Mouse (Mus musculus) embryonic facial prominence, embryonic 11.5 days (tissue): ENCODE measurements around the gene Ncoa7. TPM values are rescaled to one million over a fixed set of nuclear protein-coding genes. Genes with fewer than 3 reads are reported as not detected.
"Not testable (repeated sequence)": the region's sequence is repeated elsewhere in the genome, so short reads cannot be mapped to it uniquely, and the experiment has no call there.

Experiments used
- ATAC-seq: fragments of 200-750 bp; cut with Nextera tagmentation; replicated peaks from 2 replicates; pipeline ENCODE4 v1.8.0; 2017; ENCODE audit warnings: low read depth; ENCODE audit not compliant: insufficient number of reproducible peaks, low FRiP score, low TSS enrichment
- DNase-seq: peaks from one replicate; pipeline ENCODE4 v3.0.0-alpha.2; 2015; ENCODE audit warnings: low spot score
- H3K27ac ChIP-seq: fragments of 300-500 bp; sonication (generic); replicated peaks from 2 replicates; pipeline ENCODE4 v1.5.1; 2014; ENCODE audit warnings: mild to moderate bottlenecking, low read depth, low read length, control low read depth
- H3K27me3 ChIP-seq: fragments of 300-500 bp; sonication (generic); 2 replicates; pipeline ENCODE4 v1.6.1; 2014; ENCODE audit warnings: mild to moderate bottlenecking, low read length, moderate library complexity, mixed read lengths; ENCODE audit not compliant: control insufficient read depth, insufficient read depth
- H3K36me3 ChIP-seq: fragments of 300-500 bp; sonication (generic); replicated peaks from 2 replicates; pipeline ENCODE4 v1.6.1; 2014; ENCODE audit warnings: low read depth, mild to moderate bottlenecking, low read length, moderate library complexity, mixed read lengths; ENCODE audit not compliant: control insufficient read depth, insufficient read depth
- H3K4me1 ChIP-seq: fragments of 300-500 bp; sonication (generic); 2 replicates; pipeline ENCODE4 v1.6.1; 2014; ENCODE audit warnings: low read length, mixed read lengths; ENCODE audit not compliant: control insufficient read depth, insufficient read depth
- H3K4me2 ChIP-seq: fragments of 300-500 bp; sonication (generic); 2 replicates; pipeline ENCODE4 v1.6.1; 2014; ENCODE audit warnings: low read depth, mild to moderate bottlenecking, control low read depth, low read length, moderate library complexity
- H3K4me3 ChIP-seq: fragments of 300-500 bp; sonication (generic); 2 replicates; pipeline ENCODE4 v1.5.1; 2014; ENCODE audit warnings: low read depth, low read length, control low read depth
- H3K9ac ChIP-seq: fragments of 300-500 bp; sonication (generic); replicated peaks from 2 replicates; pipeline ENCODE4 v1.6.1; 2014; ENCODE audit warnings: mild to moderate bottlenecking, control low read depth, low read length
- H3K9me3 ChIP-seq: fragments of 300-500 bp; sonication (generic); replicated peaks from 2 replicates; pipeline ENCODE4 v1.6.1; 2016; ENCODE audit warnings: mild to moderate bottlenecking, low read length, inconsistent platforms, mixed read lengths; ENCODE audit not compliant: control insufficient read depth
- WGBS: fragments of 180-500 bp; shearing (Covaris S2); extraction: QIAGEN DNeasy Blood & Tissue Kit; methylation state at CpG from one replicate; pipeline ENCODE4 v1.1.7; 2014; 5-methylcytosine and 5-hydroxymethylcytosine counted together
- polyA plus RNA-seq: library from polyadenylated mRNA; unstranded; fragments of >200 nt; fragmentation: Nextera tagmentation; extraction: Ambion mirVana; gene quantifications from 2 replicates; pipeline ENCODE4 v1.2.1, GENCODE M21; 2014

Gene Ncoa7
- polyA plus RNA-seq, 1 experiment from 2014 or later = 9.7 TPM

GRCm38 (mm10) chr10:30780921-30781320, 22.2 kb downstream of the Ncoa7 start:
- not testable (repeated sequence) for H3K4me3 ChIP-seq, H3K4me1 ChIP-seq, H3K36me3 ChIP-seq, H3K27ac ChIP-seq, H3K9ac ChIP-seq, DNase-seq, H3K27me3 ChIP-seq, H3K9me3 ChIP-seq, ATAC-seq, H3K4me2 ChIP-seq
- WGBS = 92% methylated on average over 9 of the region's 9 CpGs

GRCm38 (mm10) chr10:30778240-30778639, 24.9 kb downstream of the Ncoa7 start:
- DNase-seq (no peak), ATAC-seq (no peak)
- Histone ChIP-seq H3K9ac (no peak overlapping the region), H3K27ac (no peak overlapping the region), H3K27me3 (no peaks in the 10 kb centered on the region), H3K4me2 (no peak overlapping the region), H3K4me3 (no peak overlapping the region), H3K36me3 (no peaks in the 10 kb centered on the region), H3K9me3 (no peaks in the 10 kb centered on the region), H3K4me1 (no peaks in the 10 kb centered on the region)
- WGBS = 62% methylated on average over 3 of the region's 3 CpGs

GRCm38 (mm10) chr10:30775987-30776386, 27.1 kb downstream of the Ncoa7 start:
- ATAC-seq = no peak
- 78% methylated on average over 2 of the region's 2 CpGs for WGBS

GRCm38 (mm10) chr10:30775568-30775967, 27.6 kb downstream of the Ncoa7 start:
- DNase-seq (no peak), ATAC-seq (0 out of 2 replicates have a peak, but pooled peaks have one; percentile 44)
- Histone ChIP-seq H3K27ac (no peak overlapping the region), H3K27me3 (no peaks in the 10 kb centered on the region), H3K9ac (no peak overlapping the region), H3K36me3 (no peaks in the 10 kb centered on the region), H3K4me2 (no peak overlapping the region), H3K4me1 (no peaks in the 10 kb centered on the region), H3K4me3 (no peak overlapping the region), H3K9me3 (no peaks in the 10 kb centered on the region)
- 59% methylated on average over 5 of the region's 5 CpGs for WGBS

More at GRCm38 (mm10) chr10:30775987-30776386, 27.1 kb downstream of the Ncoa7 start:
- H3K27ac ChIP-seq = no peak overlapping the region
- H3K9ac ChIP-seq = no peak overlapping the region
- no peak overlapping the region for H3K4me3 ChIP-seq
- no peaks in the 10 kb centered on the region for H3K4me1 ChIP-seq
- no peaks in the 10 kb centered on the region for H3K9me3 ChIP-seq
- H3K4me2 ChIP-seq = no peak overlapping the region
- no peaks in the 10 kb centered on the region for H3K27me3 ChIP-seq
- DNase-seq = no peak
- H3K36me3 ChIP-seq = no peaks in the 10 kb centered on the region

- H3K4me2 ChIP-seq = no peak overlapping the region
- H3K27me3 ChIP-seq = no peaks in the 10 kb centered on the region
- DNase-seq (no peak), ATAC-seq (no peak)
- no peak overlapping the region for H3K27ac ChIP-seq
- H3K36me3 ChIP-seq = no peaks in the 10 kb centered on the region
- no peak overlapping the region for H3K4me3 ChIP-seq
- no peaks in the 10 kb centered on the region for H3K4me1 ChIP-seq
- H3K9me3 ChIP-seq = no peaks in the 10 kb centered on the region
- H3K9ac ChIP-seq = no peak overlapping the region
- 95% methylated on average over 2 of the region's 2 CpGs for WGBS
Measured at GRCm38 (mm10) chr10:30774396-30774795, 28.7 kb downstream of the Ncoa7 start.

GRCm38 (mm10) chr10:30773181-30773580, 29.9 kb downstream of the Ncoa7 start:
- no peak for DNase-seq
- Histone ChIP-seq H3K27ac (no peak overlapping the region), H3K4me1 (no peaks in the 10 kb centered on the region), H3K9ac (no peak overlapping the region), H3K9me3 (no peaks in the 10 kb centered on the region), H3K4me2 (no peak overlapping the region), H3K4me3 (no peak overlapping the region), H3K36me3 (no peaks in the 10 kb centered on the region), H3K27me3 (no peaks in the 10 kb centered on the region)
- no peak for ATAC-seq
- 66% methylated on average over 5 of the region's 5 CpGs for WGBS

- Histone ChIP-seq H3K36me3 (no peaks in the 10 kb centered on the region), H3K9ac (no peak overlapping the region), H3K4me3 (no peak overlapping the region), H3K4me1 (no peaks in the 10 kb centered on the region), H3K27me3 (no peaks in the 10 kb centered on the region), H3K4me2 (no peak overlapping the region), H3K27ac (no peak overlapping the region), H3K9me3 (no peaks in the 10 kb centered on the region)
- DNase-seq (no peak), ATAC-seq (no peak)
- WGBS = 78% methylated on average over 5 of the region's 5 CpGs
Measured at GRCm38 (mm10) chr10:30771417-30772158, 31.5 kb downstream of the Ncoa7 start.

GRCm38 (mm10) chr10:30768820-30769219, 34.3 kb downstream of the Ncoa7 start:
- Histone ChIP-seq H3K4me1 (no peaks in the 10 kb centered on the region), H3K36me3 (no peaks in the 10 kb centered on the region), H3K27ac (no peak overlapping the region), H3K27me3 (no peaks in the 10 kb centered on the region), H3K9me3 (no peaks in the 10 kb centered on the region), H3K4me3 (no peak overlapping the region), H3K9ac (no peak overlapping the region), H3K4me2 (no peak overlapping the region)
- 92% methylated on average over 1 of the region's 1 CpGs for WGBS
- DNase-seq (no peak), ATAC-seq (no peak)
